Mouse (Mus musculus): ENCODE measurements around the gene Gm9837. TPM values are rescaled to one million over a fixed set of nuclear protein-coding genes. Genes with fewer than 3 reads are reported as not detected.

Gm9837 gene
- total RNA-seq, 1 experiment = not detected

DNA sequence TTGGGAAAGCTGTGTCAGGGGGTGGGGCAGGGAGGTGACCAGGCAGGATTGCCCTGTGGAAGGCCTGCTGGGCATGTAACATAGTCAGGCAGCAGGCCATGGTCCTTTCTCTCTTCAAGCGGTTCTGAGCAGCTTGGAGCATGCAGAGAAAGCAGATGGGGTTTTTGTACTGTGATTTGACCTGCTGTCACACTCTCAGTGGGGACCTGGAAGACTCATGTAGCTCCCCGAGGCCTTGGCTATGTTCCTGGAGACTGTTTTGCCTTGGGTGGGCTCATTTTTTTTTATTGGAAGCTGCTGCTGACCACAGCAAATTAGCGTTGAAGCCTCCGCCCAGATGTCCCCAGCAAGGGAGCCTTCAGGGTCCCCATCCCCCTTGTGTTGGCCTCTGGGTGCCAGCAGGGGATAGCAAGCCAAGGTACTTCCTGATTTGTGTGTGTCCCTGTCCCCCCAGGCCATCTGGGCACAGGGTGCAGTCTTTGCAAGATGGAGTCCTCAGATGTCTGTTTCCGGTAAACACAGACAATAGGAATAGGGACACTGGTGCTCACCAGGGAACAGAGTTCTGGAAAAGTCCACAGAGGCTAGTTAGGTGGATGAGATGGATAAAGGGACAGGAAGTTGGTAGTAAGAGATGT lies 34.9 kb upstream of the Gm9837 start:
- H3K27ac ChIP-seq (ENCODE audit: insufficient read depth, low read depth, low read length, poor library complexity, severe bottlenecking) = no peak overlapping the region
- no peak for DNase-seq (ENCODE audit: low read depth, low spot score)
- H3K4me3 ChIP-seq (ENCODE audit: insufficient read depth in 1 of 2, low read depth in 1 of 2, low read length in 2 of 2, poor library complexity in 1 of 2, severe bottlenecking in 1 of 2) = no peak overlapping the region
- peaks cover 8 to 10% of the 10 kb centered on the region in 2 experiments; a peak in 2 of 4 replicates for H3K4me1 ChIP-seq (ENCODE audit: control insufficient read depth in 2 of 2, insufficient read depth in 2 of 2, low read length in 2 of 2, poor library complexity in 1 of 2)
- in situ Hi-C loops (cut with MboI; ENCODE audit: low sequenced_read_pairs in 2 of 2, unreplicated experiment in 2 of 2) = no loop called here
- H3K9me3 ChIP-seq (ENCODE audit: control insufficient read depth, insufficient read depth, low read depth, low read length) = no peaks in the 10 kb centered on the region
- TF ChIP-seq HCFC1 (IDR thresholded peaks at IDR 0.05; ENCODE audit: borderline replicate concordance, insufficient read depth, low read length) = no peak
- TF ChIP-seq MAFK (IDR thresholded peaks at IDR 0.05; ENCODE audit: insufficient read depth, low read depth, low read length) = no peak
- no peaks in the 10 kb centered on the region for H3K36me3 ChIP-seq (ENCODE audit: control insufficient read depth, insufficient read depth, low read length, poor library complexity, severe bottlenecking)
- no peak overlapping the region for H3K9ac ChIP-seq (ENCODE audit: insufficient read depth, low read depth, low read length, poor library complexity, severe bottlenecking)

- Histone ChIP-seq H3K9ac (ENCODE audit: insufficient read depth, low read depth, low read length, poor library complexity, severe bottlenecking) (no peak overlapping the region), H3K9me3 (ENCODE audit: control insufficient read depth, insufficient read depth, low read depth, low read length) (no peaks in the 10 kb centered on the region), H3K4me1 (ENCODE audit: control insufficient read depth in 2 of 2, insufficient read depth in 2 of 2, low read length in 2 of 2, poor library complexity in 1 of 2) (peaks cover 8 to 9% of the 10 kb centered on the region in 2 experiments; a peak in 2 of 4 replicates), H3K36me3 (ENCODE audit: control insufficient read depth, insufficient read depth, low read length, poor library complexity, severe bottlenecking) (no peaks in the 10 kb centered on the region), H3K27ac (ENCODE audit: insufficient read depth, low read depth, low read length, poor library complexity, severe bottlenecking) (no peak overlapping the region), H3K4me3 (ENCODE audit: insufficient read depth in 1 of 2, low read depth in 1 of 2, low read length in 2 of 2, poor library complexity in 1 of 2, severe bottlenecking in 1 of 2) (no peak overlapping the region)
- no peak for TF ChIP-seq CHD2 (IDR thresholded peaks at IDR 0.05; ENCODE audit: low read depth, low read length)
- no peak for TF ChIP-seq MAFK (IDR thresholded peaks at IDR 0.05; ENCODE audit: insufficient read depth, low read depth, low read length)
- no peak for TF ChIP-seq ZC3H11A (IDR thresholded peaks at IDR 0.05; ENCODE audit: borderline replicate concordance, low read depth, low read length)
- no peak for TF ChIP-seq HCFC1 (IDR thresholded peaks at IDR 0.05; ENCODE audit: borderline replicate concordance, insufficient read depth, low read length)
- no peak for TF ChIP-seq ZNF384 (IDR thresholded peaks at IDR 0.05; ENCODE audit: low read depth, low read length)
- in situ Hi-C loops (cut with MboI; ENCODE audit: low sequenced_read_pairs in 2 of 2, unreplicated experiment in 2 of 2) = no loop called here
- DNase-seq (ENCODE audit: low read depth, low spot score) = no peak
These were observed 34.1 kb upstream of the Gm9837 start for GRCm38 (mm10) chr11:53504376-53504775.

GRCm38 (mm10) chr11:53503738-53504137 lies 33.5 kb upstream of the Gm9837 start:
- no peak overlapping the region for H3K27ac ChIP-seq (ENCODE audit: insufficient read depth, low read depth, low read length, poor library complexity, severe bottlenecking)
- TF ChIP-seq CHD2 (IDR thresholded peaks at IDR 0.05; ENCODE audit: low read depth, low read length) (no peak), ZC3H11A (IDR thresholded peaks at IDR 0.05; ENCODE audit: borderline replicate concordance, low read depth, low read length) (no peak), ZNF384 (IDR thresholded peaks at IDR 0.05; ENCODE audit: low read depth, low read length) (no peak), MAFK (IDR thresholded peaks at IDR 0.05; ENCODE audit: insufficient read depth, low read depth, low read length) (no peak), HCFC1 (IDR thresholded peaks at IDR 0.05; ENCODE audit: borderline replicate concordance, insufficient read depth, low read length) (no peak)
- no peaks in the 10 kb centered on the region for H3K36me3 ChIP-seq (ENCODE audit: control insufficient read depth, insufficient read depth, low read length, poor library complexity, severe bottlenecking)
- no peak for DNase-seq (ENCODE audit: low read depth, low spot score)
- H3K4me1 ChIP-seq (ENCODE audit: control insufficient read depth in 2 of 2, insufficient read depth in 2 of 2, low read length in 2 of 2, poor library complexity in 1 of 2) = peaks cover 6 to 9% of the 10 kb centered on the region in 2 experiments; a peak in 2 of 4 replicates
- H3K9ac ChIP-seq (ENCODE audit: insufficient read depth, low read depth, low read length, poor library complexity, severe bottlenecking) = no peak overlapping the region
- in situ Hi-C loops (cut with MboI; ENCODE audit: low sequenced_read_pairs in 2 of 2, unreplicated experiment in 2 of 2) = no loop called here
- no peaks in the 10 kb centered on the region for H3K9me3 ChIP-seq (ENCODE audit: control insufficient read depth, insufficient read depth, low read depth, low read length)
- no peak overlapping the region for H3K4me3 ChIP-seq (ENCODE audit: insufficient read depth in 1 of 2, low read depth in 1 of 2, low read length in 2 of 2, poor library complexity in 1 of 2, severe bottlenecking in 1 of 2)

DNA sequence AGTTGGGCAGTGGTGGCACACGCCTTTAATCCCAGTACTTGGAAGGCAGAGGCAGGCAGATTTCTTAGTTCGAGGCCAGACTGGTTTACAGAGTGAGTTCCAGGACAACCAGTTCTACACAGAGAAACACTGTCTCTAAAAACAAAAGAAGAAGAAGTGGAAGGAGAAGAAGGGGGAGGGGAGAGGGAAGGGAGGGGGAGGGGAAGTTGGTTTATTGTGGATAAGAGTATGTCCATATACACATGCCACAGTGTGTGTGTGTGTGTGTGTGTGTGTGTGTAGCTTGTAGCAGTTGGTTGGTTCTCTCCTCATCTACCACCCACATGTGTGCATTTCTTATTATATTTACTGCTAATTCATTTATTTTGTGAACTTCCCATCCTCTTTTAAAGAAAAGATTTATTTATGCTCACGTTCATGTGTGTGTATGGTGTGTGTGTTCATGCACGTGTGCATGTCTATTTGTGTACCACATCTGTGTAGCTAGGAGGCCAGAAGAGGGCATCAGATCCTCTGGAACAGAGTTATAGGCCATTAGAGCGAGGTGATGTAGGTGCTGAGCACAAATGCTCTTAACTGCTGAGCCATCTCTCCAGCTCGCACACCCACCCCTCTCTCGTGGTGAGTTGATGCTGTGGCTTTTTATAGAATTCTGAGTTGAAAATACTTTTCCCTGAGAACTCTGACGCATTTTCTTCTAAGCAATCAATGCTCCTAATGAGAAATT lies 31.9 kb upstream of the Gm9837 start:
- no peaks in the 10 kb centered on the region for H3K9me3 ChIP-seq (ENCODE audit: control insufficient read depth, insufficient read depth, low read depth, low read length)
- no peak overlapping the region for H3K4me3 ChIP-seq (ENCODE audit: insufficient read depth in 1 of 2, low read depth in 1 of 2, low read length in 2 of 2, poor library complexity in 1 of 2, severe bottlenecking in 1 of 2)
- H3K4me1 ChIP-seq (ENCODE audit: control insufficient read depth in 2 of 2, insufficient read depth in 2 of 2, low read length in 2 of 2, poor library complexity in 1 of 2) = peaks cover 0 to 2% of the 10 kb centered on the region in 2 experiments; a peak in 1 of 4 replicates
- H3K36me3 ChIP-seq (ENCODE audit: control insufficient read depth, insufficient read depth, low read length, poor library complexity, severe bottlenecking) = no peaks in the 10 kb centered on the region
- no peak for TF ChIP-seq MAFK (IDR thresholded peaks at IDR 0.05; ENCODE audit: insufficient read depth, low read depth, low read length)
- TF ChIP-seq HCFC1 (IDR thresholded peaks at IDR 0.05; ENCODE audit: borderline replicate concordance, insufficient read depth, low read length) = no peak
- no peak for TF ChIP-seq ZC3H11A (IDR thresholded peaks at IDR 0.05; ENCODE audit: borderline replicate concordance, low read depth, low read length)
- TF ChIP-seq CHD2 (IDR thresholded peaks at IDR 0.05; ENCODE audit: low read depth, low read length) = no peak
- no peak for TF ChIP-seq ZNF384 (IDR thresholded peaks at IDR 0.05; ENCODE audit: low read depth, low read length)
- no peak overlapping the region for H3K9ac ChIP-seq (ENCODE audit: insufficient read depth, low read depth, low read length, poor library complexity, severe bottlenecking)
- DNase-seq (ENCODE audit: low read depth, low spot score) = no peak
- H3K27ac ChIP-seq (ENCODE audit: insufficient read depth, low read depth, low read length, poor library complexity, severe bottlenecking) = no peak overlapping the region
- in situ Hi-C loops (cut with MboI; ENCODE audit: low sequenced_read_pairs in 2 of 2, unreplicated experiment in 2 of 2) = no loop called here
